Mouse (Mus musculus): Measurements from ENCODE around the gene Celf6.

DNA sequence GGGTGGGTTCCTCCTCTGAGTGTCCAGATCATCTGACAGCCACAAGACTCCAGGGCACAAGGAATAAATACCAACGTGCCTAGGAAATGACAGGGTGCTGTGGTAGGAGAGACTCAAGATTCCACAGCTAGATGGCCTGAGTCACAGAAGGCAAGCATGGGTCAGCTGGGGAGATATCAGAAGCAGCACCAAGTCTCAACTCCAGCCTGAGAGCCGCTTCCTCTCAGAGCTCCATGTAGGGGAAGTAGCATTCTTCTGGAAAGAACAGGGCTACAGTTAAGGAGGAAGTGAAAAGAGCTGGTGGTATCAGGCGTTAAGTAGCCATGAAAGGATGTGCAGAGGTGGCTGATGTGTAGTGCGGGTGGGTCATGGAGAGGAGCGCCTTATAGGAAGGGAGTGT lies 33.0 kb upstream of the Celf6 start:
- no peak for TF ChIP-seq POLR2A (IDR thresholded peaks at IDR 0.05; ENCODE audit: borderline replicate concordance, extremely low read depth, insufficient read depth, insufficient read length, poor library complexity, severe bottlenecking)
- TF ChIP-seq CTCF (IDR thresholded peaks at IDR 0.05; ENCODE audit: borderline replicate concordance, extremely low read depth, insufficient read depth, insufficient read length), result no peak
